Mouse (Mus musculus) layer of hippocampus, adult 8-10 months (tissue): Measurements from ENCODE around the gene Prr9. TPM values are rescaled to one million over a fixed set of nuclear protein-coding genes. Genes with fewer than 3 reads are reported as not detected.

ENCODE experiments used
- DNase-seq, 2 experiments: peaks; one replicate each; pipeline ENCODE4 v3.0.0; 2022; ENCODE audit warnings: low spot score in 2 of 2
- total RNA-seq, 4 experiments: library from RNA; stranded (reverse); gene quantifications; 2 replicates each; pipeline ENCODE4 v1.2.4; 2022

Gene Prr9
- total RNA-seq = not detected

DNA sequence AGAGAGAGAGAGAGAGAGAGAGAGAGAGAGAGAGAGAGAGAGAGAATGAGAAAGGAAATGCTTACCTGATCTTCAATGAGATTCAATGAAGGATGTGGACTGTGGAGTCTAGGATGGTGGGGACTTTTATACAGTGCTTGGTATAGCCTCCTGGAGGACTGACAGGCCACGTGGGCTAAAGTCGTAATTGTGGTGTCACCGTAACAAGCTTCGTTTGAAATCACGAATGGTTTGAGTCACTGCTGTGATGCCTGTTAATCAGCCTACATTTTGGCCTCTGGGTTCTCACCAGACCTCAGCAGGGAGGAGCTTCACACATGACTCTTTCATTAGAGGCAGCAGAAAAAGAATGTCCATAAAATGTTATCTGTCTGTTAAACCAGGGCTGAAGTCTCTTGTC lies at the start of gene Prr9:
Gene Prr9, minus strand, starts transcription at position 101 of the 400 bp plus-strand sequence.
- DNase-seq = no peak

- no peak for DNase-seq
Observed at GRCm38 (mm10) chr3:92169847-92170246, 46.1 kb upstream of the Prr9 start.

DNA sequence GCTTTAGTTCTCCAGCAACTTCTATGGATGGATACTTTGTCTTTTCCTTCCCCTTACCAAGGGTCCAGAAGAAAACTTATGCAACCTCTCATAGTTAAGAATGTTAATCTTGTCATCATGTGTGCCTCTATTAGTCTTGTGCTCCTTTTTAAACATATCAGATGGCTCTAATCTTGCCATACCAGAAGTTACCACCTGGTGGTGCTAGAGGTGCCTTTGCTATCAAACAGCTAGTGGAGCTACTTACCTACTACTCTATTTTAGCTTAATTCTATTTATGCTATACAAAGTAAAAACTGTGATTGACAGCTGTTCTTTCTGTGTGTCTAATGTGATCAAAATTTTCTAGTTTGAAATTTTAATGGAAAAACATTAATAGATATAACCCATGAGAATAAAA lies 29.6 kb upstream of the Prr9 start:
- DNase-seq = peak in 1 of 2 experiments; percentile 57

- DNase-seq = peak; percentile 28 to 58
Observed at GRCm38 (mm10) chr3:92150631-92151277, 27.0 kb upstream of the Prr9 start.

GRCm38 (mm10) chr3:92147913-92148312 lies 24.2 kb upstream of the Prr9 start:
- DNase-seq = no peak

GRCm38 (mm10) chr3:92147420-92147819 lies 23.7 kb upstream of the Prr9 start:
- no peak for DNase-seq

- no peak for DNase-seq
Observed at GRCm38 (mm10) chr3:92142644-92143043, 18.9 kb upstream of the Prr9 start, which contains the start of gene Lelp1. Gene Lelp1, minus strand, starts transcription at chr3:92142744.

DNA sequence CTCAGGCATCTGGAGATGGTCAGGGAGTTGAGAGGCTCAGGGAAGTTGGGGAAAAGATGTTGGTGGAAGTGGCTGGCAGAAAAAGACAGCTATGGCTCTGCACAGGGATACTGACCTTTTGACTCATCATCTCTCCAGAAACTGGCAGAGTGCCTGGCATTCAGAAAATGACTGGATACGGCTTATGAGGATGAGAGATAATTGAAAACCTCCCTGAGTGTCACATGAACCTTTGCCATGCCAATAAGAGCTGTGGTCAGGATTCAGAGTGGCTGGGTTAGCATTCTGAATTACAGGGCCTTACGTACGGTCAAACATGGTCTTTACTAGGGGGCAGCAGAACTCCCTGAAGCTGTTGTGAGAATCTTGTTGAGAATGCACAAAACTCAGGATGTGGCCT lies 2.8 kb downstream of the Prr9 start:
- no peak for DNase-seq

GRCm38 (mm10) chr3:92117930-92118329 lies 5.8 kb downstream of the Prr9 start:
- DNase-seq = no peak

- DNase-seq = no peak
Observed at GRCm38 (mm10) chr3:92111526-92111925, 12.2 kb downstream of the Prr9 start.

DNA sequence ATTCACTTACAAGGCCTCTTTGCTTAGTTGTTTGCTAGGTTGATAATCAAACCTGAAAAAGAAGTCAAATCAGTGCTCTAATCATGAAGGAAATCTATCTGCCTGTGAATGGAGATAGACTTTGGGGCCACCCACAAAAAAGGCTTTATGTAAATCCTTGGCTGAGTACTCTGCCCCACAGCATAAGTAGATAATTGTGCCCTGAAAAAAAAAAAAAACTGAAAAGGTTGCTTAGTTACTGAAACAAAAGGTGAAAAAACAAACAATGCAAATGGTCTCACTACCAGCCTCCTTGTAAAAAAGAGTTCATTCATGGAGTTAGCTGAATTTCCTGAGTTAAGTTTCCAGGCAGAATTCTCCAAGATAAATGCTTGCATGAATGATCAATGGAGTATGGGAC lies 13.0 kb downstream of the Prr9 start:
- DNase-seq = no peak

DNA sequence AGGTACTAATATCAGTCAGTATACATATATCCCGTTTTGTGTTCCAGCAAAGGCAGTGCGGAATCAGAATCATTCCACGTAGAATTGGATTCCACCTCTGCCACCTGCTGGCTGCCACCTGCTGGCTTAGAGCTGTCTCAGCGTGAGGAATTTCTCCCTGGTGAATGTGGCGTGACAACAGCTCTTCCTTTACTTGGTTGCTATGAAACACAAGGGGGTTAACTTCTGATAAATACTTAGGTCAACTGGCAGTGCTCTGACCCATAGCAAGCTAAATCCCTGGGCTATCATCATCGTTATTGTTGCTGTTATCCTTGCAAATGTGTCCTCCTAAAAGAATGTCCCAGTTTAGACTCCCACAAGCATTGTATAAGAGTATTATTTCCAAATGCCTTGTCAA lies 17.2 kb downstream of the Prr9 start:
- peak in 1 of 2 experiments; percentile 22 for DNase-seq

DNA sequence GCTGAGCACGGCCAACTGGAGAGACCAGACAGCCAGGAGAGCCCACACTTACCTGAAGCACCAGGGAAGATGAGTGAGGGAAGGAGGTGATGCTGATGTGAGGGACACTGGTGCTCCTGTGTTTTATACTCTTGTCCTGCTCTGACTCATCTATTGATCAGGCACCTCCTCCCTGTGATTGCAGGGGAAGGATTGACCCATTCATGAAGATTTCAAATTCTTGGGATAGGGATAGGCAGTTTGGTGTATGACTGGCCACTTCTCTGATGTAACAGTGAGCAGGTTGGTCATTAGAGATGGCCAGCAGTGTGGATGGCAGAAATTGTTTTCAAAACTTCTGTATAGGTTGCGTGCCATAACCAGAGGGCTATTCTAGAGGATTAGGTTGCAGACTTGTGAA lies 40.7 kb downstream of the Prr9 start, which contains the start of gene Lor:
Gene Lor, minus strand, starts transcription at position 101 of the 400 bp plus-strand sequence.
- DNase-seq = no peak

DNA sequence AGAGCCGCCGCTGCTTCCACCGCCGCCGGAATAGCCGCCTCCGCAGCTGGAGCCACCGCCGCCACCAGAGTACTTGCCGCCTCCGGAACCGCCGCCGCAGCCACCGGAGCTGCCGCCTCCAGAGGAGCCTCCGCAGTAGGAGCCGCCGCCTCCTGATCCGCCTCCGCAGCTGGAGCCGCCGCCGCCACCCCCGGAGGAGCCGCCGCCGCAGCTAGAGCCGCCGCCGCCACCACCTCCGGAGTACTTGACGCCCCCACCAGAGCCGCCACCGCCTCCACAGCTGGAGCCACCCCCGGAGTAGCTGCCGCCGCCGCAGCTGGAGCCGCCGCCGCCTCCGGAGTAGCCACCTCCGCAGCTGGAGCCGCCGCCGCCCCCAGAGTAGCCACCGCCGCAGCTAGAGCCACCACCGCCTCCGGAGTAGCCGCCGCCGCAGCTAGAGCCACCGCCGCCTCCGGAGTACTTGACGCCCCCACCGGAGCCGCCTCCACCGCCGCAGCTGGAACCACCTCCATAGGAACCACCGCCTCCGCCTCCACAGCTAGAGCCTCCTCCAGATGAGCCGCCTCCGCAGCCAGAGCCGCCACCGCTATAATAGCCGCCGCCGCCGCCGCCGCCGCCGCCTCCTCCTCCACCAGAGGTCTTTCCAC lies 42.3 kb downstream of the Prr9 start:
- peak in 1 of 2 experiments; percentile 8 for DNase-seq

DNA sequence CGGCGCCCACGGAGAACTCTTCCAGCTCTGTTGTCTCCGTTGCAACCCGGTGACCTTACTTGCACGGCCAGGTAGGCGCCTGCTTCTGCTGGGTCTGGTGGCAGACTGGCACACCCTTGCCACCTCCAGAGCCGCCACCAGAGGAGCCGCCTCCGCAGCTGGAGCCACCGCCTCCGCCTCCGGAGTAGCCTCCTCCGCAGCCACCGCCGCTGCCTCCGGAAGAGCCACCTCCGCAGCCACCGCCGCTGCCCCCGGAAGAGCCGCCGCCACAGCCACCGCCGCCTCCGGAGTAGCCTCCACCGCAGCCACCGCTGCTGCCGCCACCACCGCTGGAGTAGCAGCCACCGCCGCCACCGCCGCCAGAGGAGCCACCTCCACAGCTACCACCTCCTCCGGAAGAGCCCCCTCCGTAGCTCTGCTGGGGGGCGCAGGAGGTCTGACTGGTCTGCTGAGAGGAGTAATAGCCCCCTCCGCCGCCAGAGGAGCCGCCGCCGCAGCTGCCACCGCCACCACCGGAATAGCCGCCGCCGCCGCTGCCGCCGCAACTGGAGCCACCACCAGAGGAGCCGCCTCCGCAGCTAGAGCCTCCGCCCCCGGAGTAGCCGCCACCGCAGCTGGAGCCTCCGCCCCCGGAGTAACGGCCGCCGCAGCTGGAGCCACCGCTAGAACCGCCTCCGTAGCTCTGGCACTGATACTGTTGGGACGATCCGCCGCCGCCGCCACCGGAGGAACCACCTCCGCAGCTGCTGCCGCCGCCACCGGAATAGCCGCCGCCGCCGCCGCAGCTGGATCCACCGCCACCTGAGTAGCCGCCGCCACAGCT lies 43.1 kb downstream of the Prr9 start:
- peak; percentile 44 to 56 for DNase-seq

Other genes starting within 250 kb of the Prr9 start
- gene Pglyrp3, start 109.4 kb downstream of the Prr9 start, total RNA-seq = not detected
- 1 to 10 TPM; 3.6 to 4.8 (median 4.5) TPM for gene Lor, start 40.8 kb downstream of the Prr9 start, total RNA-seq
- gene Lelp1, start 18.8 kb upstream of the Prr9 start, total RNA-seq = not detected
- not detected for gene Sprr2a1, start 91.9 kb upstream of the Prr9 start, total RNA-seq
- gene Sprr2a2, start 92.0 kb upstream of the Prr9 start, total RNA-seq = not detected
- not detected for gene Sprr2a3, start 161.5 kb upstream of the Prr9 start, total RNA-seq
- not detected for gene Sprr2b, start 192.7 kb upstream of the Prr9 start, total RNA-seq
- not detected for gene Sprr2d, start 215.2 kb upstream of the Prr9 start, total RNA-seq
- not detected for gene Sprr2e, start 228.2 kb upstream of the Prr9 start, total RNA-seq
- gene Sprr2f, start 241.2 kb upstream of the Prr9 start, total RNA-seq = not detected